Mouse (Mus musculus) kidney, adult 18-20 months (tissue): Measurements from ENCODE around the gene Zfp715.
A peak's percentile ranks its signal among the peaks of the same experiment; 100 is the strongest.

ENCODE experiments used
- DNase-seq: peaks from one replicate; pipeline ENCODE4 v3.0.0; 2021

Gene Zfp715

DNA sequence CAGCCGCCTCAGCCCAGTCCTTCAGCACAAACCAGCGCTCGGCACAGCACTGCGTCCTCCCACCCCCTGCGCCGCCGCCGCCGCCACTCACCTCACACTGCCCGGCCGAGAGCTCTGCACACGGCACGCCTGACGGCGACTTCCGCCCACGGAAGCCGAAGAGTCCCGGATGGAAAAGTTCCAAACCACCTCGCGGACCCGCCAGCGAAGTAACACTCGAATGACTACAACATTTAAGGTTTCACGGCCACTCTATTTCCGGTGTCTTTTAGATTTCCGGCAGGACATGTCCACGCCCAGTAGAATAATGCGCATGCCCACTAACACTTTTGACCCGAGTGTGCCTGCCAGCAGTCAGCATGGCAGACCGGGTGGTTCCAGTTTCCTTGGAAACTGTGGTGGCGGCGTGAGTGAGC, at the start of gene Zfp715:
Gene Zfp715 (minus strand): TSS at position 282 of the 416 bp plus-strand sequence.
- DNase-seq, result peak; percentile 92

DNA sequence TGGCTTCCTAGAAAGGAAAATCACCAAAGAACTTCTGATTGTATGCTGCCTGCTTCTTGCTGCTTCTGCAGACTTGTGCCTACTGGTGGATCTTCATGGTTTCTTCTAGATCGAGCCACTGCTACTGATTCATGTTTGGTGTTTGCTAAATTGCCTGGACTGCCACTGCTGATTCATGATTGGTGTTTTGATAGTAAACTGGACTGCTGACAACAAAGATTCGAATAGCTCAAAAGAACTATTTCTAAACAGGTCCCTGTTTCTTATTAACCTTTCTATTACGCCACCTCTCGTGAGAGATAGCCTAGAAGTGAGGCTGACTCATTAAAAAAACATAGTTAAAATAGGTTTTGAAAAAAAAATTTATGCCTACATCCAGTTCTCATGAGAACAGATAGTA, 48.9 kb upstream of the Zfp715 start:
- DNase-seq, result no peak

DNA sequence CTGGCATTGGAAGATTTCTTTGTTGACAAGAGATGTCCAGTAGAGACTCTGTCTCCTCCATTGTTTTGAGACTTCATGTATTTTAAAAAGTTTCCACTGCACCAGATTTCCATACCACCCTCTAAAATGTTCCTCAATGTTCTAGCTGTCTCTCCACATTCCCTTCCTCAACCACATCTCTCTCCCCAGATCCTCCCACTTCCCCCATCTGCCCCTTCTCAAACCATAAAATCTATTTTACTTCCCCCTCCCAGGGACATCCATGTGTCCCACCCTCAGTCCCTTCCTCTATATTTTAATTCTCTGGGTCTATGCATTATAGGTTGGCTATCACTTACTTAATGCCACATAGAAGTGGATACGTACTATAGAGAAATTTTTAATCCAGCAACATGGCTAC, 48.3 kb upstream of the Zfp715 start:
- no peak for DNase-seq

DNA sequence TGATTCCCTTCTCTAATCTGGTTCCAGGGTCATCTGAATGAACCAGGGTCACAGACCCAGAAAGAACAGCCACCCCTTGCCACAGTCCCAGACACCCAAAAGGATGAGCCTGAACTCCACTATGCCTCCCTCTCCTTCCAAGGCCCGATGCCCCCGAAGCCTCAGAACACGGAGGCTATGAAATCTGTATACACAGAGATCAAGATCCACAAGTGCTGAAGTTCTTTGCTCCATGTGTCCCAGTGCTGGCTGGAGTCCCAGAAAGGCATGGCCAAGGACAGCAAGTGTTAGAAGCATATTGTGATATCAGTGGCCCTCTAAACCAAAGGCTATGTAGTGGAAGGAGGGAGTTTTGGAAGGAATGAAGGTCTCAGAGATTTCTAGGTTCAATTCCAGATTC, 45.5 kb upstream of the Zfp715 start:
- no peak for DNase-seq

DNA sequence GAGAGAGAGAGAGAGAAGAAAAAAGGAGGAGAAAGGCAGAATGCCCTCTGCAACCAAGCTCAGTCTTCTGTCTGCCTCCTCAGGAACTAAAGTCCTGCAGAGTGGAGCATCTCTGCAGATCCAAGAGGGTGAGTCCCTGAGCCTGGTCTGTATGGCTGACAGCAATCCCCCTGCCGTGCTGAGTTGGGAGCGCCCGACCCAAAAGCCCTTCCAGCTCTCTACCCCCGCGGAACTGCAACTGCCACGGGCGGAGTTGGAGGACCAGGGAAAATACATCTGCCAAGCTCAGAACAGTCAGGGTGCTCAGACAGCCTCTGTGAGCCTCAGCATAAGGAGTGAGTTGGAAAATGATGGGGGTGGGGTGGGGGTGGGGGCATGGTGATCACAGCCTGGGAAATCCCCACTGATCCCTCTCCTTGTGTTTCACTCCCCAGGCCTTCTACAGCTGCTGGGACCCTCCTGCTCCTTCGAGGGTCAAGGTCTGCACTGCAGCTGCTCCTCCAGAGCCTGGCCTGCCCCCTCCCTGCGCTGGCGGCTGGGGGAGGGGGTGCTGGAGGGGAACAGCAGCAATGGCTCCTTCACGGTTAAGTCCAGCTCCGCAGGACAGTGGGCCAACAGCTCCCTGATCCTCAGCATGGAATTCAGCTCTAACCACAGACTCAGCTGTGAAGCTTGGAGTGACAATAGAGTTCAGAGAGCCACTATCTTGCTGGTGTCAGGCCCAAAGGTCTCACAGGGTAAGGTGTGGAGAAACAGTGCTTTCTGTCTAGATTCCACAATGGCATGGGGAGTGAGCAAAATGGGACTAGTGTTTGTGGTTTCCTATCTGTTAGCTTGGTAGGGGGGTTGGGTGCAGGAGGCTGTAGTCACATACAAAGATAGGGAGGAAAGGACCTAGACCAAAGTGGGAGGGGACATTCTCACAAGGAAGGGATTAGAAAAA, 42.1 kb upstream of the Zfp715 start:
- no peak for DNase-seq

DNA sequence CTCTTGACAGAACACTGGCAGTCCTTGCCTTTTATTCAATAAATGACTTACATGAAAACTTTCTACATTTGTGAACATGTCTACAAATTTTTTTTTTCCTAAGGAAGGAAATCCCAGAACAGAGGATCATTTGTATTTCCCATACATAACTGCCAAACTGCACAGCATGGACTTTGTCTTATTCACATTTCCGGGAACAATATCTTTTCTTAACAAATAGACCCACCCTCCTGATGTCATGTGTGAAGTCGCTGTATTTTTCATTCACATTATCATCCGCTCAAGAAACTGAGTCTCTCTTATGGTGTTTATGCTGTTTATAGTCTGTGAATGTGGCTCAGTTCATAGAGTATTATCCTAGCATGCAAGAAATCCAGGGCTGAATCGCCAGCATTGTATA, 40.7 kb upstream of the Zfp715 start:
- DNase-seq, result no peak

DNA sequence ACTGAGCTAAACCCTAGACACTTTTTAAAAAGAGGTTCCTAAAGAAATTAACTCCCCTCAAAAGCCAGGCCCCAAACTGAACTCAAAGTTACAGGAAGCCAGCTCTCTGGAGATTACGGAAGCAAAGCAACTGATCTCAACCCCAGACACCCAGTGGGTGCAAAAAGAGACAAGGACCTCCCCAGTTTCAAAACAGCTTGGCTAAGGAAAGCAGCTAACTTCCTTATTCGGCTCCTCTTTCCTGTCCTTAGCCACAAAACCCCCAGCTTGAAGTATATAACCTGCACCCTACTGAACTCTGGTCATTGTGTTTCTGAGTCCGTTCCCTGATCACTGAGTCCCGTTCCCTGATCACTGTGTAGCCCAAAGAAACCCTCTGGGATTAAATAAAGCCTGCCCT, 40.0 kb upstream of the Zfp715 start:
- no peak for DNase-seq

DNA sequence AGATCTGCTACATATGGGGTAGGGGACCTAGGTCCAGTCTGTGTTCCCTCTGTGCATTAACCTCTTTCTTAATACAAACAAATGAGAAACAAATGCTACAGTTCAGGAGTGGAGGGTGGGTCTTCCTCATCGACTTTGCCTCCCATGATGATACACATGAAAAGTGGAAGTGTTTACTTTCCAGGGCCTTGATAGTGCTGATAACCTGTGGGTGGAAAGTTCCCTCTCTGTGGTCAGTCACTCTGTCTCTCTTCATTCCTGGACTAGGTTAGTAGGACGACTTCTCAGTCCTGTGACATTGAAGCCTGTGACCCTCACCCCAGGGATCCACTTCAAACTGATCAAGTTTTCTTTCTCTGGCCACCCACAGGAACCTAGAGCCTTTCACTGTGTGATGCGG, 38.1 kb upstream of the Zfp715 start, which contains the start of gene Siglecf:
Gene Siglecf (plus strand): TSS at position 188 of the 400 bp plus-strand sequence.
- no peak for DNase-seq

DNA sequence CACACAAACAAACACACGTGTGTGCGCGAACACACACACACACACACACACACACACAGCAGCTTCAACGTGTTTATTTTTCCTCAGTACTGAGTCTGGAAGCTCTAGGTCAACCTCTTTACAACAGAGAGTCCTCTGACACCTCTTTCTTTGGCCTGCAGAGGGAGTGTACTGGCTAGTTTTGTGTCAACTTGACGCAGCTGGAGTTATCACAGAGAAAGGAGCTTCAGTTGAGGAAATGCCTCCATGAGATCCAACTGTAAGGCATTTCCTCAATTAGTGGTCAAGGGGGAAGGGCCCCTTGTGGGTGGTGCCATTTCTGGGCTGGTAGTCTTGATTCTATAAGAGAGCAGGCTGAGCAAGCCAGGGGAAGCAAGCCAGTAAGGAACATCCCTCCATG, 36.5 kb upstream of the Zfp715 start:
- peak; percentile 3 for DNase-seq

DNA sequence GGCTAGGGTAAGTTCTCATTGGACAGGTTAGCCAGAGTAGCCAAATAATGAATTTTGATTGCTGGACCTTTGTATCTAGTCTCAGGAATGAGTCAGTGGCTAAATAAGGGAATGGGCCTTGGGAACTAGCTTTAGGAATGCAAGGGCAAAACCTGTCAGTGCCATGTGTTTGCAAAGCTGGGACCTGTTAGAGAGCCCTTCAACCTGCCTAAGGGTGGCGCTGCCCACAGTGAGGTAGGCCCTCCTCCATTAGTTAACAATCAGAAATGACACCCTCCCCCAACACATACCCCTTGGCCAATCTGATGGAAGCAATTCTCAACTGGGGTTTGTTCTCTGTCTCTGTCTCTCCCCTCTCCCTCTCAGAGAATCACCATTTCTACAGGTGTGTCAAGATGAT, 33.5 kb upstream of the Zfp715 start:
- DNase-seq, result no peak

DNA sequence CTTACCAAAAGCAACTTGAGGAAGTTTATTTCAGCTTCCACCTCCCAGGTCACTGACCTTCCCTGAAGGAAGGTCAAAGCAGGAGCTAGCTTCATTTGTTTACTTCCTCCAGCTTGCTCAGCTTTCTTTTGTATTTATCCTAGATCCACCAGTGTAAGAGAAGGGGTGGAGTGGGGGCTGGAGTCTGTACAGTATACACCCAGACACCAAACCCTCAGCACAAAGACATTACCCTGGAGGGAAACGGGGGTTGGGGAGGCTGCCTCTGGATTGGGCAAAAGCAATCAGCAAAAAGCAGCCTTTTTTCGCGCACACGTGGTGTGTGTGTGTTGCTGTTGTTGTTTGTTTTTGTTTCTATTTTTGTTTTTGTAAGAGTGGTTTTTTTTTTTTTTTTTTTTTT, 33.1 kb upstream of the Zfp715 start:
- DNase-seq, result no peak

DNA sequence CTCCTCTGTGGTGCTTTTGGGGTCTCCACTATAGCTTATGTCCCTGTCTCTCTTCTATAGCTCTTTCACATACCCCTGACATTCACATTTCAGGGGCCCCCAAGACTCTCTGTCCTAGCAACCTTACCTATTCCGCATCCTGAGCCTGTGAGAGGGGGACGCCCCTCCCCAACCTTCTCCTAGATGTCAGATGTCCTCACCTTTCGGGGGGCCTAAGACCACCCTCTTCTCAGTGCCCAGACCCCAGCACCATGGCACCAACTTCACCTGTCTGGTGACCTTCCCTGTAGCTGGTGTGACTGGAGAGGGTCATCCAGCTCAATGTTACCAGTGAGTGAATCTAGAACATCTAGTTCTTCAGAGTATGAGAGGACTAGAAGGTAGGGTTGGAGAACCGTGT, 31.4 kb upstream of the Zfp715 start:
- no peak for DNase-seq

DNA sequence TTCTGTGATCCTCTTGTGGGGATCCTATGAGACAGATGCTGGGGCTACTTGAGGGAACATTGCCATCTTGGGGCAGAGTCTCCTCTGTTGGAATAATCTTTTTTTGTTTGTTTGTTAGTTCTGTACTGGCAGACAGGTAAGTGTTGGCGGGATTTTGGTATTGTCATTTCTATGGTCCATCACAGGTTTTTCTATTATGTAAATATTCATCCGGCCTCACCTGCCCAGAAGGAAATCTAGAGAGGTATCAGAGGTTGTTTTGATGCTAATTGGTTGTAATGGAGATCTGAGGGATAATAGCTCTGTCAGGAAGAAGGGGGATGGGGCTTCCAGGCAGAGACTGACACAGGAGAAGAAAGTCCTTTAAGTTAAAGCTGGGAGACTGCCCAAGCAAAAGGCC, 30.9 kb upstream of the Zfp715 start:
- no peak for DNase-seq

DNA sequence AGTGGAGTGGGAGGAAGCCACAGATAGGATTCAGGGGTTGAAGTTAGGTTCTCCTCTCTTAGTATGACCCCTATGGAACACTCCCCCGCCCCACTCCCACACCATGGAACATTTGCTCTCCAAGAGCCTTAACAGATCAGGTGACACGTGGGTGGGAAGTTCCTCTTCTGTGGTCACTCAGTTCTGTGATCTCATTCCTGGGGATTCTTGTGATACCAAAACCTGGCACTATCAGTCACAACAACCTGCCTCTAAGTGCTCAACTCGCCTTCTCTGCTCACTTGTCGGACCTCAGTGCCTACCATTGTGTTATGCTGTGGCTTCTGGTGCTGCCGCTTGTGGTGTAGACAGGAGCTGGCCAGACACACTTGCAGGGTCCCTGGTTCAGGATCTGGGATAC, 30.1 kb upstream of the Zfp715 start:
- DNase-seq, result no peak

DNA sequence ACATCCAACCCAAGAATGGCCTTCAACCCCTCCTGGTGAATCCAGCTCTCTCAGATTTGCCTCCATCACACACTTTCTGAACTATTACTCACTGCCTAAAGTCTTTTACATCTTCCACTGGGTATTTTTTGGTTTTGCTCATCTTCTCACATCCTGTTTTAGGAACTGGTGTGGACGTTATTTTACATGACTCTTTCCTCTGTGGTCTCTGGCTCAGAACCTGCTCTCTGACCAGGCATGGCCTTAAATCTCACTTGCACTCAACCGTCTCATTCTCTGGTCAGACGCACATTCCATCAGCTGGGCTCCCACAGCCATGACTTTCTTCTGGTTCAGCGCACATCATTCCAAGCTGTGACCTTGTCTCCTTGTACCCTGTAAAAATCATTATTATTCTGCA, 27.7 kb upstream of the Zfp715 start:
- no peak for DNase-seq

DNA sequence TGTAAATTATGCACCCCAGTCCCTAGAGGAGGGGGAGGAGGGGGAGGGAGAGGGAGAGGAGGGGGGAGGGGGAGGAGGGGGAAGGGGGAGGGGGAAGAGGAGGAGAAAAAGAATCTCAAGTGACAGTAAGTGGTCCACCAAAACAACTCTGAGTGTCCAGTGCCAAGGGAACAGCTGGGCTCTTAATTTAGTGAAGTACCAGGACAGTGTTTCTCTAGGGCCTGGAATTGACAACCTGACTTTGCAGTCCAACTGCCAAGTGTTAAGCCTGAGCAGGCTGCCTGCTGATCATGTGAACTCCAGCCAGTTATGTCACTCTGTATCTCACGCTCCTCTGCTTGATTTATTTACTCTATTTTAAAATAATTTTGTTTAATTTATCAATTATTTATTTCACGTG, 20.8 kb upstream of the Zfp715 start:
- DNase-seq, result no peak

DNA sequence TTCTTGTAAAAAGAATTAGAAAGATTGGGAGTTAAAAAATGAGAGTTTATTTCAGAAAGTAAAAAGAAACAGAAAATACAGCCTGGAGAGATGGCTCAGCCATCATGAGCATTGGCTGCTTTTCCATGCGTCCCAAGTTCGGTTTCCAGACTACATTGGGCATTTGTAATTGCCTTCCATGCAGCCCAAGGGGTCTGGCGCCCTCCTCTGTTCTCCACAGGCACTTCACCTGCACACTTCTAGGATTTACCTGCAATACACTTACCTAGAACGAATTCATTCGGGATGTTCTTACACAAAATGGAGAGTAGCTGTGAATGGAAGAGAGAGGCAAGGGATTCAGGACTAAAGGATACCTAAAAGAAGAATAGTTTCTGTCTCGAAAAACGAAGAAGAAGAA, 20.1 kb upstream of the Zfp715 start:
- DNase-seq, result peak; percentile 43

DNA sequence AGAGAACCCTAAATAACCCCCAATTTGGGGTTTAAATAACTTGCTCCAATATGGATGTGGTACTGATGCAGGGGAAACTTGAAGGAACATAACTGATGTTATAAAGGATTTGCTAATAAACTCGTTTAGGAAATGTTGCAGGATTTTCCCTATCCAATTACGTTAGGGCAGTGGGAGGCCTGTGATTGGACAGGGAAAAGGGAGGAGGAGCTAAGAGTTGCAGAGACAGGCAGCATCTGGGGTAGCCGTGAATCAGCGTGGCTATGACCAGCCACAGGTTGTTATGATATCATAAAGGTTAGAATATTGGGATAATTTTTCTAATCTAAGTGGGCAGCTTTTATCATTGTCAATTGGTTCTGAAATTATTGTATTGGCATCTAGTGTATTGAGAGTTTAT, 15.0 kb upstream of the Zfp715 start:
- no peak for DNase-seq

DNA sequence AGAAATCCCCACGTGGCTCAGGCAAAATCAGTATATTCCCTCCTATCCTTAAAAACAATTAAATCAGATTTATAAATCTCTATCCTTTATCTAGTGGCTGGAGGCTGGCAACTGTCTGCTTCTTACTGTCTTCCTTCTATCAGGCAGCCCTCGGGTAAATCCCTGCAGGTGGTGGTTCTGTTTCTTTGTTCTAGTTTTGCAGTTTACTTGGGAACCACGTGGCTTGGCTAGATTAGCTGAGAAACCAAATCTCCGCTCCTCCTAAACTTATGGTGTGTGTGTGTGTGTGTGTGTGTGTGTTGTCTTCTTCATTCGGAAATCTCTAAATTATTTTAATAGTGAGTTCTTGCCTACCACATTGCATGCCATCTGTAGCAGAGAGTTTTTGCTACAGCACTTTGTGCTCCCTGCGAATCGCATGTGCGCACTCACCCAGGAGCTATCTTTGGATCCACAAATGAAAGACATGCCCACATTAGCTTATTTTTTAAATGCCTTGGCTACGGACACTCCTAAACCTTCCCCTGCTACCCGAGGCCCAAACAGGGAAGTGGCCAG, 13.2 kb upstream of the Zfp715 start:
- no peak for DNase-seq

DNA sequence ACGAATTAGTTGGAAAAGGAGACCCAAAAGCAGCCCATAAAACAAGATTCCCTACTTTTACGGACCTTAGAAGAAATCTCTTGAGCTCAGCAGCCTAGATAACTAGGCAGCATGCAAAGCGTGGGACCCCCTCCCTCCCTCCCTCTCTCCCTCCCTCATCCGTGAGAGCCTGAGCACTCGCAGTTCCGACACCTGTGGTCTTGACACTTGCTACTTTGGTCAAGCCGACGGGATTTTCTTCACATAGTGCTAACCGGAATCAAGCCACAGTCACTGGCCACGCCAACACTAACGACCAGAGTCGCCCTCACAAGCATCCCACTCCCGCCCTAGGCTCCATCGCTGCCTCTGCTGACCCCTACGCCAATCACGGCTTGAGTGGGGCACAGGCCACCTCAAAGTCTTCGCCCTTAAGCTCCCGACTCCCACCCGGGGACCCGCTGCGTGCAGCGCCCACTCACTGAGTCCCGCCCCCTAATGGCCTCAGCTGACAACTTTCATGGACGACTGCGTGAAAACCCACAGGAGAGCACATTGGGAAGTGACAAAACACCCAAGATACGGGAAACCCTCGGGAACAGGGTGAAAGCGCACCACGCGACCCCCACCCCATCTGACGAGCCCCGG, 595 bp downstream of the Zfp715 start:
- no peak for DNase-seq

DNA sequence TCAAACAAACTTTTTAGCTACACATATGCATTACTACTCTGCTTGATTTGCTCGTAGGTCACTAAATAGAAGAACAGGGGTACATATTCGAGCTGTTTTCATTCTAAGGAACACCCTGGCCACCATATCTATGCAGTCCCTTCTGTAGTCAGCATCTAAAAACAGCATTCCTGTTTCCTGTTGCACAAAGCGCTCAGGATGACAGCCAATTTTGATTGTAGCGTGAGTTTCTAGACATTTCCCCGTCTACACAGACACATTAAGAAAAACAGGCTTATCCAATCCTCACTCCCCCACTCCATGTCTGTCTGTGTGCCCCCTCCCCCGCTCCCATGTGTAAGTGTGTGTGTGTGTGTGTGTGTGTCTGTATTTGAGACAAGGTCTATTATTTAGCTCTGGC, 1.5 kb downstream of the Zfp715 start:
- no peak for DNase-seq

DNA sequence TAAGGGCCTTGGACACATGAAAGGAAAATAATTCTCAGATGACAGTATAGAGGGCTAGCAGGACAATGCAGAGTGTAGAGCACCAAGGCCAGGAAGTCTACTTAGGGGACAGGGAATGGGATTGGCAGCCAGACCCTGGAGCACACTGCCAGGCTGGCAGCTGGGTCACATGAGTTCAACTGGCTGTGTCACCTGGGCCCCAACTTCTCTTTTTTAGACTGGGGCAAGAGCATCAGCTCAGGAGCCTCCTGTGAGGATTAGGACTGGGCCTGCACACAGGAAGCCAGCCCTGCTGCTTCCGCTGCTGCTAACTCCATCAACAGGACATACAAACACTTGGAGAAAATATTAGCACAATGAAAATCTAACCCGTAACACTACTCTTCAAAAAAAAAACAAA, 4.0 kb downstream of the Zfp715 start:
- DNase-seq, result no peak

DNA sequence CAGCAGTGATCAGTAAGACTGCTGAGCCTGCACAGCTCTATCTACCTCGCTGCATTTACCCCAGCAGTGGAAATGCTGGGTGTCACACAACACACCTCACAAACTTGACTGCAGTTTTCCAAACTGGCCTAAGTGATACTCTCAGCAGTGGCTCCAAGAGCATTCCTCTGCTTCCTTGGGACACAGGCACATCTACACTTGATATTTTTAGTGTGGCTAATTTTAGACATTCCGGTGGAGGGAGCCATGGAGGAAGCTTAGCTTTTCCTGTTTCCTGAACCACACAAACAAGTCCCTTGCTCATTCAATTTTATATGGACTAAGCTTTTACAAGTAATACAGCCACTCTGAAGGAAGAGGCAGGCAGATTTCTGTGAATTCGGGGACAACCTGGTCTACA, 7.9 kb downstream of the Zfp715 start:
- no peak for DNase-seq

DNA sequence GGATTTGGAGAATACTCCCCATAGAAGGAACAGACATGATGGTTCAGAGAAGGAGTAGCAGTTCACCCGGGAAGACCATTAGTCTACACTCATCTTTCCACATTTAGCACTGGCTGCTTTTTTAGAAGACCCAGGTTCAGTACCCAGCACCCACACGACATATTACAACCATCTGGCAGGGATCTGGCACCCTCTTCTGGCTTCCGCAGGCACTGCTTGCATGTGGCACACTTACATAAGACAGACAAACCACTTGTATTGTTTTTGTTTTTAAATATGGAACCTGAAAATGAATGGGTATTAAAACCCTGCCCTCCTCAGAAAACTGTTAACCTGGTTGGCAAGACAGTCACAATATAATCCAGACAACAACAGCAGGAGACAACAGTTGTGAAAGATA, 21.6 kb downstream of the Zfp715 start:
- DNase-seq, result no peak
